Mouse (Mus musculus): ENCODE measurements around the gene Zmynd10.

- TF ChIP-seq CTCF (conservative IDR thresholded peaks at IDR 0.05; ENCODE audit: low read length) (no peak), POU5F1 (IDR thresholded peaks at IDR 0.05; ENCODE audit: borderline replicate concordance, low read length) (no peak), NANOG (IDR thresholded peaks at IDR 0.05; ENCODE audit: borderline replicate concordance, low read length) (no peak)
These were observed 42.2 kb upstream of the Zmynd10 start for GRCm38 (mm10) chr9:107504662-107505537.

Measured in E14TG2a.4 (cell line).